Mouse (Mus musculus) stomach, postnatal 0 days (tissue): Measurements from ENCODE around the gene Ildr2. TPM values are rescaled to one million over a fixed set of nuclear protein-coding genes. Genes with fewer than 3 reads are reported as not detected.

Experiments
- ATAC-seq: fragments of 200-750 bp; cut with Nextera tagmentation; 2 replicates; pipeline ENCODE4 v1.8.0; 2017; ENCODE audit not compliant: low FRiP score, low TSS enrichment
- DNase-seq: peaks from one replicate; pipeline ENCODE4 v3.0.0-alpha.2; 2016; ENCODE audit warnings: low spot score
- H3K27ac ChIP-seq: fragments of 300-500 bp; sonication (generic); replicated peaks from 2 replicates; pipeline ENCODE4 v1.5.1; 2014; ENCODE audit warnings: mild to moderate bottlenecking, control low read depth
- H3K27me3 ChIP-seq: fragments of 300-500 bp; sonication (generic); 2 replicates; pipeline ENCODE4 v1.6.1; 2014; ENCODE audit warnings: low read length; ENCODE audit not compliant: control insufficient read depth, insufficient read depth
- H3K36me3 ChIP-seq: fragments of 300-500 bp; sonication (generic); 2 replicates; pipeline ENCODE4 v1.6.1; 2014; ENCODE audit warnings: low read length, mixed read lengths; ENCODE audit not compliant: control insufficient read depth, insufficient read depth
- H3K4me1 ChIP-seq: fragments of 300-500 bp; sonication (generic); replicated peaks from 2 replicates; pipeline ENCODE4 v1.6.1; 2014; ENCODE audit warnings: antibody characterized with exemption; ENCODE audit not compliant: control insufficient read depth, insufficient read depth
- H3K4me2 ChIP-seq: fragments of 300-500 bp; sonication (generic); replicated peaks from 2 replicates; pipeline ENCODE4 v1.6.1; 2014; ENCODE audit warnings: low read depth, mild to moderate bottlenecking, control low read depth, moderate library complexity
- H3K4me3 ChIP-seq: fragments of 300-500 bp; sonication (generic); 2 replicates; pipeline ENCODE4 v1.5.1; 2014; ENCODE audit warnings: low read depth, low read length, control low read depth
- H3K9ac ChIP-seq: fragments of 300-500 bp; sonication (generic); 2 replicates; pipeline ENCODE4 v1.6.1; 2014; ENCODE audit warnings: mild to moderate bottlenecking, low read length, control low read depth, mixed read lengths
- H3K9me3 ChIP-seq: fragments of 300-500 bp; sonication (generic); 2 replicates; pipeline ENCODE4 v1.6.1; 2016; ENCODE audit warnings: low read length; ENCODE audit not compliant: control insufficient read depth
- CTCF ChIP-seq: IDR thresholded peaks from 2 replicates; pipeline ENCODE4 v1.5.1; 2016; ENCODE audit warnings: antibody characterized with exemption, low read depth, mild to moderate bottlenecking, moderate library complexity
- EP300 ChIP-seq: optimal IDR thresholded peaks from 2 replicates; pipeline ENCODE3; 2016; ENCODE audit warnings: antibody characterized with exemption
- WGBS: fragments of 180-500 bp; shearing (Covaris S2); extraction: QIAGEN DNeasy Blood & Tissue Kit; methylation state at CpG from one replicate; pipeline ENCODE4 v1.1.7; 2014; 5-methylcytosine and 5-hydroxymethylcytosine counted together
- polyA plus RNA-seq: library from polyadenylated mRNA; unstranded; fragments of >200 nt; fragmentation: Nextera tagmentation; extraction: Ambion mirVana; gene quantifications from 2 replicates; pipeline ENCODE4 v1.2.1, GENCODE M21; 2015

The Ildr2 gene
- polyA plus RNA-seq, 1 experiment from 2014 or later: 0.64 TPM

DNA sequence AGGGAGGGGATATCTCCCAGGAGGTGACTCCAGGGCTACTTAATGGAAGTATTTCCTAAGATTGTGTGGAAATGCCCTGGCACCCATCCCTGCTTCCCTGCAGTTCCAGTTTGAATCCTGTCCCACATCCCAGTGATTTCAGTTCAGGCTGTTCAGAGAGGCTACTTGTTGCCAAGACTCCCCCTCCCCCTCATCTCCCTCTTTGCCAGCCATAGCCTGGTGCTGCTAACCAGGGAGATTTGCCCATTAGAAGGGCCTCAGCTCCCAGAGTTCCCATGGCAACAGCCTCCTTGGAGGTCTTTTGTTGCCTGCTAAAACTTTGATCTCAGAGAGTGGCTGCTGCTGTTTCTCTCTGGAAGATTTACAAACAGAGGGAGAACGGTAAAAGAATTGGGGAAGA lies 26.6 kb downstream of the Ildr2 start:
- H3K36me3 ChIP-seq: no peaks in the 10 kb centered on the region
- H3K27me3 ChIP-seq: no peaks in the 10 kb centered on the region
- H3K4me1 ChIP-seq: 0 out of 2 replicates have a peak, but pooled peaks cover 3% of the 10 kb centered on the region
- no peak overlapping the region for H3K27ac ChIP-seq
- no peaks in the 10 kb centered on the region for H3K9me3 ChIP-seq
- no peak for ATAC-seq
- TF ChIP-seq EP300: no peak
- TF ChIP-seq CTCF: no peak
- DNase-seq: no peak
- H3K9ac ChIP-seq: no peak overlapping the region
- H3K4me2 ChIP-seq: no peak overlapping the region
- WGBS: 27% methylated on average over 1 of the region's 1 CpGs
- H3K4me3 ChIP-seq: no peak overlapping the region

DNA sequence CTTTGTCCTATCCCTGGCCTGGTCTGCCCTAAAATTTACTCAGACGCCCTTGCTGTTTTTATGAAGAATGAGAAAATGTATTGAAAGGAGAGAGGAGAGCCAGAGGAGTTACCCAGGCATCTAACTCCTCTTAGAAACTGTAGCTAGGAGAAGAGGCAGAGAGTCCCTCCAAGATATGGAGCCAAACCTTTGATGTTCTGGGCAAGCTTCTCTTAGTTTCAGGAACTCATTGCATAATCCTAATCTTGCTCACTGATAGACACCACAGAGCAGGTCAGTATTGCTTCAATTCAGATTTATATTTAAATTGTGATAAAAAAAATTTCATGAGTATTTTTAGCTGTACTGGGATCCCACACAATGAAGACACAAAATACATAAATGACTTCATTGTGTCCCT lies 27.3 kb downstream of the Ildr2 start:
- H3K4me2 ChIP-seq: no peak overlapping the region
- H3K27me3 ChIP-seq: no peaks in the 10 kb centered on the region
- no peaks in the 10 kb centered on the region for H3K36me3 ChIP-seq
- no peak overlapping the region for H3K9ac ChIP-seq
- H3K4me3 ChIP-seq: no peak overlapping the region
- no peak for ATAC-seq
- no peaks in the 10 kb centered on the region for H3K9me3 ChIP-seq
- H3K4me1 ChIP-seq: 0 out of 2 replicates have a peak, but pooled peaks cover 3% of the 10 kb centered on the region
- no peak overlapping the region for H3K27ac ChIP-seq
- DNase-seq: no peak
- TF ChIP-seq EP300 (no peak), CTCF (no peak)
- 62% methylated on average over 1 of the region's 1 CpGs for WGBS

GRCm38 (mm10) chr1:166281836-166282235 lies 27.9 kb downstream of the Ildr2 start:
- Histone ChIP-seq H3K27me3 (no peaks in the 10 kb centered on the region), H3K4me1 (0 out of 2 replicates have a peak, but pooled peaks cover 3% of the 10 kb centered on the region), H3K36me3 (no peaks in the 10 kb centered on the region), H3K27ac (no peak overlapping the region), H3K4me3 (no peak overlapping the region), H3K4me2 (no peak overlapping the region), H3K9me3 (no peaks in the 10 kb centered on the region), H3K9ac (no peak overlapping the region)
- WGBS: 86% methylated on average over 3 of the region's 3 CpGs
- no peak for DNase-seq
- no peak for TF ChIP-seq CTCF
- TF ChIP-seq EP300: no peak
- no peak for ATAC-seq

DNA sequence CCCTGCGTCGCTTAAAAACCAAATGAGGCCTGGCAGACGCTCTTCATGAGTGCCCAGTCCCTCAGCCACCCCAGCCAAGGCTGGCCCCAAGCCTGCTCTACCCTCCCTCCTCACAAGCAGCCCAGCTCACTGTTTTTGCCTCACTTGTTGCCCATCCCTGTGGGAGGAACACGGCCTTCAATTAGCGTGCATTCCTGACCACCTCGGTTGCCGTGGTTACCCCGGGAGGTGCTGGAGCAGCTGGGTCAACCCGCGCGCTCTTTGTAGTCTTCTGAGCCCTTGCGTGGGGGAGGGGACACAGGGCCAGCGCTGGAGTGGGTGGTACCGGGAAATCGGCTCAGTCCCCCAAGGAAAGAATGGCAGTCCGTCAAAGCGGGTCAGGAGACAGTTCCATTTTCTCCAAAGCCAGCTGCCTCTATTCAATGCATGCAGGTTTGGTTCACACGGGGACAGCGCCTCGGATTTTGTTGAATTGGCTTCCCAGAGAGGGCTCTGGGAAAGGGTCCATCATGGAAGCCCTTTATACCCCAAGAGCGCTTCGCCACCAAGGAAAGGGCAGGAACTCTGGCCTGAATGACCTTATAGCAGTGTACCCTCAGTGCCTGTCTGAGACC lies 28.8 kb downstream of the Ildr2 start:
- H3K27me3 ChIP-seq: no peaks in the 10 kb centered on the region
- H3K9me3 ChIP-seq: no peaks in the 10 kb centered on the region
- H3K4me3 ChIP-seq: peak overlapping the region; percentile 13; the same call in 1 of the 2 replicates
- no peaks in the 10 kb centered on the region for H3K36me3 ChIP-seq
- 12% methylated on average over 22 of the region's 22 CpGs for whole genome bisulfite sequencing
- H3K4me1 ChIP-seq: 0 out of 2 replicates have a peak, but pooled peaks cover 3% of the 10 kb centered on the region
- H3K4me2 ChIP-seq: peak overlapping the region; percentile 29
- no peak overlapping the region for H3K27ac ChIP-seq
- ATAC-seq (peak; percentile 51; the same call in 1 of the 2 replicates), DNase-seq (peak; percentile 53)
- H3K9ac ChIP-seq: no peak overlapping the region
- TF ChIP-seq CTCF (no peak), EP300 (no peak)

- Histone ChIP-seq H3K36me3 (no peaks in the 10 kb centered on the region), H3K4me1 (0 out of 2 replicates have a peak, but pooled peaks cover 3% of the 10 kb centered on the region), H3K4me2 (no peak overlapping the region), H3K9me3 (no peaks in the 10 kb centered on the region), H3K27ac (no peak overlapping the region), H3K9ac (no peak overlapping the region), H3K27me3 (no peaks in the 10 kb centered on the region), H3K4me3 (no peak overlapping the region)
- DNase-seq (no peak), ATAC-seq (no peak)
- WGBS: 81% methylated on average over 6 of the region's 6 CpGs
- no peak for TF ChIP-seq EP300
- no peak for TF ChIP-seq CTCF
These were observed 29.5 kb downstream of the Ildr2 start for GRCm38 (mm10) chr1:166283451-166283850.

- no peak overlapping the region for H3K4me3 ChIP-seq
- H3K4me2 ChIP-seq: no peak overlapping the region
- no peaks in the 10 kb centered on the region for H3K27me3 ChIP-seq
- H3K36me3 ChIP-seq: no peaks in the 10 kb centered on the region
- no peak for ATAC-seq
- no peak overlapping the region for H3K9ac ChIP-seq
- WGBS: 77% methylated on average over 8 of the region's 8 CpGs
- H3K4me1 ChIP-seq: 0 out of 2 replicates have a peak, but pooled peaks cover 3% of the 10 kb centered on the region
- H3K9me3 ChIP-seq: no peaks in the 10 kb centered on the region
- TF ChIP-seq CTCF (no peak), EP300 (no peak)
- no peak overlapping the region for H3K27ac ChIP-seq
- DNase-seq: no peak
These were observed 30.5 kb downstream of the Ildr2 start for GRCm38 (mm10) chr1:166284390-166284789.
